Mouse (Mus musculus): ENCODE data around the gene Ccdc127. TPM values are rescaled to one million over a fixed set of nuclear protein-coding genes. Genes with fewer than 3 reads are reported as not detected.

The Ccdc127 gene
- total RNA-seq, 2 experiments from 2014 or later = 46.4 to 50.7 TPM

DNA sequence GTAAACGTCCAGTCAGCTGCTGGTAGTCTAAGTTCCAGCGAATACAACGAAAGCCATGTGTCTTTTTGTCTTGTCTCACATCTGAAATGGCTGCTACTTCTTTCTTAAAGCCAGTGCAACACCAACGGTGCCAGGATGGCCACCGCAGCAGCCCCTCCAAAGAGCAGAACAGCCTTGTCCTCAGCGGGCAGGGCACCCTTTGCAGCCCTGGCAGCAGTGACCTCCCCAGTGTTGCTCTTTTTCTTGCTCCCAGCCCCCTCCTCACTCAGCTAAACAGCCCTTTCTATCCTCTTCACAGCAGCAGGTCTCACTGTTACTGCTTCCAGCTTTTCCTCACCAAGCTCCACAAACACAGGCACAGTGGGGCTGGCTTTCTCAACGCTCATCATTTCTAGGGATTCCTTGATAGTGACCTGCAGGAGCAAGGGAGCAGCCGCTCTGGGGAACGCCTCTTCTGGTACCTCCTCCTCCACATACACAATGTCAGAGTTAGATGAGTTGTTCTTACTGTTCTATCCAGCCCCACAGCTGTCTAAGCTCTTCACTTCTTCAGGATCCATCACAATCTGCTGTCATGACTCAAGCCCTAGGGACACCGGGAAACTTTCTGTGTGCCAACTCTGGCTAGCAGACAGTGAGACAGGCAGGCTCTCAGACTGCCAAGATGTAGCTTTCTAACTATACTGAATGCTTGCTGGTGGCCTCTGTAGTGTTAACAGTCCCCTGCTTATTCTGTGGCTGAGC is 31.6 kb downstream of the Ccdc127 start:
- no peak for DNase-seq
- intact Hi-C loops (cut with DNase I) = no loop called here

DNA sequence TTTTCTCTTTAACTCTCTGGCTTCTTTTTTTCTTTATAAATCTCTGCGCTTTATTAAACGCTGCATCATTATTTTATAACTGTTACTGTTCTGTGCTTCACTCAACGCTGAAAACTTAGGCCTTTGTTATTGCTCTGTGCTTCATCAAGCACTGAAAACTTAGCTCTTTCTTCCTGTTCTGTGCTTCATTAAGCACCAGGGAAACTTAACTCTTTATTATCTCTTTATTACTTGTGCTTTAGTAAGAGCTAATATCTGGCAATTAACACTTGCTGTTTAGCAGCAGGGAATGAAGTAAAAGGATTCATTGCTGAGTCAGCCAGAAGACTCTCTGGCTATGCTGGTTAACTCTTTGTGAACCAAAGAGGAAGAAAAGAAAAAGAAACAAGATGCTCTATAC is 32.2 kb downstream of the Ccdc127 start:
- intact Hi-C loops (cut with DNase I) = no loop called here
- no peak for DNase-seq

- intact Hi-C loops (cut with DNase I) = loop anchor here (5.0 kb wide), 1 partner anchor 42 kb away; no protein-coding TSS in a partner anchor
- DNase-seq = no peak
Measured at GRCm38 (mm10) chr13:74389730-74390129, 39.6 kb downstream of the Ccdc127 start.

DNA sequence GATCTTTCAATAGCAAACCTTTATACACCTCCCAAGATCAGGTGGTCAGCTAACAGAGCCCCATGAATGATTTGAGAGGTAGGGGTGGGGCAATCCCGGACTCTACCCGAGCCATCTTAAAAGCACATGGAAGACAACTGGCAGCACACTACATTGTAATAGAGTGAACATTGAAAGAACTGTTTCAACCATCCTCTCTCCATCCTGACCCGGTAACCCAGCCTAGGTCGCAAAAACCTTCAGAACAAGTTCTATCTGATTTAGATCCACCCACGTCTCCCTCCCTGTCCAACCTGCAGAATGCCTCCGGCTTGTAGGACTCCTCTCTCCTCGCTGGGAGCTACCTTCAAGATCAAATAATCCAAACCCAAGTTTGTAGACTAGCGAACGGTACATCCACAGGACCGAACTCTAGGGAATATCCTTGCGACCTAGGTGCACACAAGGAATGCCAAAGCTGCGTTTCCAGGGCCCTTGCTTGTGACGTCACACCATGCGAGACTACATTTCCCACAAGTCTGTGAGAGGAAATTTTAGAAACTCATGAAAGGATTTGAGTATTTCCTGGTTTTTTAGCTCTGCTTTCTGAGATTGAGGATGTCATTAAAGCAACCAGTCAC is 40.4 kb downstream of the Ccdc127 start, which contains the start of gene Zfp72:
Gene Zfp72, minus strand, starts transcription at position 466 of the 620 bp plus-strand sequence.
- intact Hi-C loops (cut with DNase I) = loop anchor here (5.0 kb wide), 1 partner anchor 43 kb away; no protein-coding TSS in a partner anchor

DNA sequence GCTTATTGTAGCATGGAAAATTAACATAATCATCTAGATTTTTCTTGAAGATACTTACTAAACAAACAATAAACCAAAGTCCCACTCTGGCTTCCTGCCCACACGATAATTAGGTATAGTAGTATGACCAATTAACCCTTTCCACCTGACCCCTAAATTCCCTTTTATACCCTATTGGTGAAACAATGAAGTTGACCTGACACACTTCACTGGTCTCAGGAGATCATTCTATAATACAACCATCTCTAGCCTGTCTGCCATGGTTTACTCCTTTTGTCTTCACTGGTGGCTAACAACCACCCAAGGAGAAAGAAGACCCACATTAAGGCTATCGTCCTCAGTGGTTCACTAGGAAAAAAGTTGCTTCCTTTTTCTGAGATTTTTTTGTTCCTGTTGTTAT is 41.0 kb downstream of the Ccdc127 start:
- DNase-seq = no peak
- intact Hi-C loops (cut with DNase I) = loop anchor here (5.0 kb wide), 1 partner anchor 44 kb away; no protein-coding TSS in a partner anchor

More for the DNA sequence above, 40.4 kb downstream of the Ccdc127 start, which contains the start of gene Zfp72:
- DNase-seq = peak; percentile 73 to 77

DNA sequence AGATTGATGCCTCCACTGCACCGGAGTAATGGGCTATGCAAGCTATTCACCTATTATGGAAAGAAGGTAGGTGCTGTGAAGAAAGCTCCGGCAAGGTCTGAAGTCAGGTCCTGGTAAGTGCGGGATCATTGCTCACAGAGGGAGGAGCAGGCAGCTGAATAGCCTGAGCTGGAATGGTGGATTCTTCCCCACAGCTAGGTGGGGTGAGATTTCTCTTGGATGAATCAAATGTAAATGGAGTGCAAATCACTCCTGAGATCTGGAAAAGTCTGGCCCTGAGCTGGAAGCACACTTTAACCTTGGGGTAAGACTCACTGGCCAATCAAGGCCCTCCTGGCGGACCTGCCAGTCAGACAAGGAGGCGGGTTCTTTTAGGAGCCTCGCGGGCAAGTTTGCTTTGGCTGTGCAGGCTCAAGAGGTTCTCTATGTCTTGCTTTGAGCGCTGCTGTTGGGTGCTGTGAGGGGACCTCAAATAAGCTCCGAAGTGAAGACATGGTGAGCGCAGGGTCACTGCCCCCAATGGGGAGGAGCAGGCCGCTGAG is 49.3 kb downstream of the Ccdc127 start, which contains the start of gene Ftl1-ps1:
Gene Ftl1-ps1, plus strand, starts transcription at position 397 of the 542 bp plus-strand sequence.
- intact Hi-C loops (cut with DNase I) = no loop called here
- DNase-seq = no peak

Small RNA genes within 50 kb of the gene (microRNA-seq; reads per million reads assigned to microRNA genes)
- gene Mir692-3 (ENCODE audit: borderline number of aligned reads in 2 of 2) = 0 reads per million in 2 experiments

Other genes starting within 250 kb of the Ccdc127 start
- under 1 TPM; 0.22 to 0.56 TPM for gene Slc9a3, start 228.9 kb upstream of the Ccdc127 start, total RNA-seq (2021)
- 10 to 100 TPM; 45.6 to 46.3 TPM for gene Exoc3, start 141.6 kb upstream of the Ccdc127 start, total RNA-seq (2021)
- under 1 TPM; 0.73 to 0.97 TPM for gene Ahrr, start 58.0 kb upstream of the Ccdc127 start, total RNA-seq (2021)
- gene Pdcd6, start 32.7 kb upstream of the Ccdc127 start, total RNA-seq (2021) = 10 to 100 TPM; 42.2 to 47.1 TPM
- 1,000 to 10,000 TPM; 1,522 to 1,570 TPM for gene Sdha, start within 50 bp of the Ccdc127 start, total RNA-seq (2021)
- gene Lrrc14b, start 13.7 kb downstream of the Ccdc127 start, total RNA-seq (2021) = 10 to 100 TPM; 68.0 to 78.6 TPM
- gene Zfp72, start 40.5 kb downstream of the Ccdc127 start, total RNA-seq (2021) = 1 to 10 TPM; 2.6 to 3.6 TPM
- gene Ftl1-ps1, start 49.4 kb downstream of the Ccdc127 start, total RNA-seq (2021) = 100 to 1,000 TPM; 275 to 280 TPM
- 1 to 10 TPM; 6.2 to 6.6 TPM for gene Zfp825, start 143.7 kb downstream of the Ccdc127 start, total RNA-seq (2021)

Measured in heart, postnatal 36 days (tissue).